Mouse (Mus musculus): ENCODE results near the gene Gipc3. TPM values are rescaled to one million over a fixed set of nuclear protein-coding genes. Genes with fewer than 3 reads are reported as not detected.

The Gipc3 gene
- polyA plus RNA-seq, 1 experiment from 2014 or later: not detected

GRCm38 (mm10) chr10:81321436-81321835, 21.6 kb downstream of the Gipc3 start:
- H3K4me1 ChIP-seq: peaks cover 48% of the 10 kb centered on the region
- 0 out of 2 replicates have a peak, but pooled peaks cover 2% of the 10 kb centered on the region for H3K27me3 ChIP-seq (ENCODE audit: low read depth, poor library complexity, severe bottlenecking)
- H3K4me3 ChIP-seq: peak overlapping the region; percentile 98
- H3K27ac ChIP-seq (replicated peaks): peak overlapping the region; percentile 97
- no peaks in the 10 kb centered on the region for H3K9me3 ChIP-seq (replicated peaks)
- peaks cover 68% of the 10 kb centered on the region for H3K36me3 ChIP-seq
- WGBS: 4% methylated on average over 20 of the region's 20 CpGs
- no peak for DNase-seq (ENCODE audit: low spot score)

GRCm38 (mm10) chr10:81320550-81321347, 22.3 kb downstream of the Gipc3 start, which contains the start of gene Cactin:
Cactin (plus strand) TSS chr10:81321103.
- Histone ChIP-seq H3K27me3 (ENCODE audit: low read depth, poor library complexity, severe bottlenecking) (0 out of 2 replicates have a peak, but pooled peaks cover 9% of the 10 kb centered on the region), H3K36me3 (peaks cover 68% of the 10 kb centered on the region)
- WGBS: under 1% methylated on average over 68 of the region's 68 CpGs

GRCm38 (mm10) chr10:81319741-81320549, 23.1 kb downstream of the Gipc3 start:
- 3% methylated on average over 38 of the region's 38 CpGs for WGBS
- DNase-seq (ENCODE audit: low spot score): peak; percentile 98
- peaks cover 57% of the 10 kb centered on the region for H3K4me1 ChIP-seq
- no peaks in the 10 kb centered on the region for H3K9me3 ChIP-seq (replicated peaks)
- peaks cover 68% of the 10 kb centered on the region for H3K36me3 ChIP-seq
- H3K27ac ChIP-seq (replicated peaks): peak overlapping the region; percentile 97
- peak overlapping the region; percentile 98 for H3K4me3 ChIP-seq
- 0 out of 2 replicates have a peak, but pooled peaks cover 11% of the 10 kb centered on the region for H3K27me3 ChIP-seq (ENCODE audit: low read depth, poor library complexity, severe bottlenecking)

More at GRCm38 (mm10) chr10:81320550-81321347, 22.3 kb downstream of the Gipc3 start, which contains the start of gene Cactin:
- Histone ChIP-seq H3K9me3 (replicated peaks) (no peaks in the 10 kb centered on the region), H3K4me3 (peak within 1 kb of the TSS; percentile 98), H3K4me1 (peaks cover 54% of the 10 kb centered on the region), H3K27ac (replicated peaks) (peak within 1 kb of the TSS; percentile 97)
- peak; percentile 100 for DNase-seq (ENCODE audit: low spot score)

GRCm38 (mm10) chr10:81319330-81319699, 23.8 kb downstream of the Gipc3 start:
- Histone ChIP-seq H3K27ac (replicated peaks) (peak overlapping the region; percentile 97), H3K4me3 (peak overlapping the region; percentile 98), H3K9me3 (replicated peaks) (no peaks in the 10 kb centered on the region), H3K27me3 (ENCODE audit: low read depth, poor library complexity, severe bottlenecking) (0 out of 2 replicates have a peak, but pooled peaks cover 11% of the 10 kb centered on the region), H3K36me3 (peaks cover 68% of the 10 kb centered on the region), H3K4me1 (peaks cover 57% of the 10 kb centered on the region)
- DNase-seq (ENCODE audit: low spot score): no peak
- 41% methylated on average over 8 of the region's 8 CpGs for WGBS

- WGBS: 94% methylated on average over 13 of the region's 13 CpGs
- peaks cover 68% of the 10 kb centered on the region for H3K36me3 ChIP-seq
- H3K27ac ChIP-seq (replicated peaks): peak overlapping the region; percentile 97; the same call in 1 of the 2 replicates
- H3K27me3 ChIP-seq (ENCODE audit: low read depth, poor library complexity, severe bottlenecking): 0 out of 2 replicates have a peak, but pooled peaks cover 11% of the 10 kb centered on the region
- peak overlapping the region; percentile 98 for H3K4me3 ChIP-seq
- DNase-seq (ENCODE audit: low spot score): no peak
- no peaks in the 10 kb centered on the region for H3K9me3 ChIP-seq (replicated peaks)
- H3K4me1 ChIP-seq: peaks cover 57% of the 10 kb centered on the region
These were observed 24.3 kb downstream of the Gipc3 start for GRCm38 (mm10) chr10:81318589-81319329.

- Histone ChIP-seq H3K27me3 (ENCODE audit: low read depth, poor library complexity, severe bottlenecking) (0 out of 2 replicates have a peak, but pooled peaks cover 11% of the 10 kb centered on the region), H3K27ac (replicated peaks) (peak overlapping the region; percentile 74), H3K36me3 (peaks cover 68% of the 10 kb centered on the region), H3K9me3 (replicated peaks) (no peaks in the 10 kb centered on the region), H3K4me1 (peaks cover 52% of the 10 kb centered on the region), H3K4me3 (peak overlapping the region; percentile 39)
- WGBS: 6% methylated on average over 20 of the region's 20 CpGs
- peak; percentile 46 for DNase-seq (ENCODE audit: low spot score)
These were observed 25.8 kb downstream of the Gipc3 start for GRCm38 (mm10) chr10:81317273-81317672.

GRCm38 (mm10) chr10:81316338-81317060, 26.6 kb downstream of the Gipc3 start:
- WGBS: 38% methylated on average over 16 of the region's 16 CpGs
- H3K4me1 ChIP-seq: peaks cover 44% of the 10 kb centered on the region
- H3K27ac ChIP-seq (replicated peaks): peak overlapping the region; percentile 74
- peaks cover 74% of the 10 kb centered on the region for H3K36me3 ChIP-seq
- no peaks in the 10 kb centered on the region for H3K9me3 ChIP-seq (replicated peaks)
- H3K4me3 ChIP-seq: peak overlapping the region; percentile 39
- 0 out of 2 replicates have a peak, but pooled peaks cover 11% of the 10 kb centered on the region for H3K27me3 ChIP-seq (ENCODE audit: low read depth, poor library complexity, severe bottlenecking)
- peak; percentile 45 for DNase-seq (ENCODE audit: low spot score)

- peaks cover 43% of the 10 kb centered on the region for H3K4me1 ChIP-seq
- H3K36me3 ChIP-seq: peaks cover 83% of the 10 kb centered on the region
- DNase-seq (ENCODE audit: low spot score): no peak
- no peak overlapping the region for H3K27ac ChIP-seq (replicated peaks)
- H3K27me3 ChIP-seq (ENCODE audit: low read depth, poor library complexity, severe bottlenecking): 0 out of 2 replicates have a peak, but pooled peaks cover 11% of the 10 kb centered on the region
- WGBS: 93% methylated on average over 16 of the region's 16 CpGs
- H3K9me3 ChIP-seq (replicated peaks): no peaks in the 10 kb centered on the region
- H3K4me3 ChIP-seq: no peak overlapping the region
These were observed 27.5 kb downstream of the Gipc3 start for GRCm38 (mm10) chr10:81315587-81315986.

GRCm38 (mm10) chr10:81314201-81314600, 28.9 kb downstream of the Gipc3 start:
- no peaks in the 10 kb centered on the region for H3K9me3 ChIP-seq (replicated peaks)
- H3K27ac ChIP-seq (replicated peaks): no peak overlapping the region
- H3K4me1 ChIP-seq: peaks cover 36% of the 10 kb centered on the region
- no peak for DNase-seq (ENCODE audit: low spot score)
- 82% methylated on average over 7 of the region's 7 CpGs for WGBS
- H3K36me3 ChIP-seq: peaks cover 97% of the 10 kb centered on the region
- 0 out of 2 replicates have a peak, but pooled peaks cover 11% of the 10 kb centered on the region for H3K27me3 ChIP-seq (ENCODE audit: low read depth, poor library complexity, severe bottlenecking)
- H3K4me3 ChIP-seq: no peak overlapping the region

GRCm38 (mm10) chr10:81313581-81313980, 29.5 kb downstream of the Gipc3 start:
- Histone ChIP-seq H3K27ac (replicated peaks) (no peak overlapping the region), H3K27me3 (ENCODE audit: low read depth, poor library complexity, severe bottlenecking) (0 out of 2 replicates have a peak, but pooled peaks cover 11% of the 10 kb centered on the region), H3K9me3 (replicated peaks) (no peaks in the 10 kb centered on the region), H3K36me3 (peaks cover 98% of the 10 kb centered on the region), H3K4me1 (peaks cover 29% of the 10 kb centered on the region), H3K4me3 (0 out of 2 replicates have a peak overlapping the region, but pooled peaks have one; percentile 1)
- WGBS: 93% methylated on average over 13 of the region's 13 CpGs
- DNase-seq (ENCODE audit: low spot score): no peak

- peaks cover 100% of the 10 kb centered on the region for H3K36me3 ChIP-seq
These were observed 33.5 kb downstream of the Gipc3 start for GRCm38 (mm10) chr10:81309571-81309970.

More at GRCm38 (mm10) chr10:81309571-81309970, 33.5 kb downstream of the Gipc3 start:
- Histone ChIP-seq H3K4me1 (peaks cover 5% of the 10 kb centered on the region), H3K9me3 (replicated peaks) (no peaks in the 10 kb centered on the region), H3K27ac (replicated peaks) (no peak overlapping the region), H3K27me3 (ENCODE audit: low read depth, poor library complexity, severe bottlenecking) (no peaks in the 10 kb centered on the region), H3K4me3 (no peak overlapping the region)
- WGBS: 89% methylated on average over 5 of the region's 5 CpGs
- no peak for DNase-seq (ENCODE audit: low spot score)

All from midbrain, embryonic 10.5 days (tissue).